Mouse (Mus musculus) cerebellum, postnatal 36 days (tissue): ENCODE data around the gene Tmem138.
"Not testable (repeated sequence)": the region's sequence is repeated elsewhere in the genome, so short reads cannot be mapped to it uniquely, and the experiment has no call there.

ENCODE experiments used
- DNase-seq, 2 experiments: peaks; one replicate each; pipeline ENCODE4 v3.0.0; 2021 to 2022; ENCODE audit warnings: mixed read lengths in 2 of 2

Gene Tmem138

DNA sequence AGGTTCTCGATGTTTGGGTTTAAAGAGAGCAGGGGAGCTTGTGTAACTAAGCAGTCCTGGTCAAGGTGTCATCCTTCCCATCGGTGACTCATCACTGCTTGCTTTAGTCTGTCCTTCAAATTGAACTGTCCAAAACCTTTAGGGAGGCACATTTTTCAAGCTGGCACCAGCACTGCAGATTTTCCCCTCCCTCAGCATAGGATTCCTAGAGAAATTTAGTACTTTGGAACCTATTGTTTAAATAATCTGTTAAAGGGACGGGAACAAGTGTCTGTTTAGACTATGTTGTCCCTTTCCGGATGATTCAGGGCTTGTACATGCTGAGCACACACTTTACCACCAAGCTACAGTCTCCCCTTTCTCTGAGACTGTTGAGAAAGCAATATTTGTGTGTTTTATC is 11.9 kb downstream of the Tmem138 start:
- no peak for DNase-seq

DNA sequence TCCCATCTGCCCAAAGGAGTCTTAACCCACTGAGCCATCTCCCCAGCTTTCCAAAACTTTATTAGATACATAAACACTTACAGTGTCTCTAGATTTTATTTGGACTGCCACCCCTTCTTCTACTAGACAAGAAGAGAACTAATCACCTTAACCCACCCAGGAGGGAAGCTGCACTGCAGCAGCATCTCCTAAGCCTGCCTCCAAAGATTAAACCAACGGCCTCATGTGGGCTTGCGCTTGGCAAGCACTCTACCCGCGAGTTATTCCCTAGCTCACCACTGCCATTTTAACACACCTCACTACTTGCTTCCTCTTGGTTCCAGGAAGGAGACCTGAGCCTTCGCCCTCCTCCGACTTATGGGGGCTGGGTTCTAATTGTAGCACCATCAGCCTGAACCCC is 12.9 kb downstream of the Tmem138 start:
- DNase-seq = no peak

DNA sequence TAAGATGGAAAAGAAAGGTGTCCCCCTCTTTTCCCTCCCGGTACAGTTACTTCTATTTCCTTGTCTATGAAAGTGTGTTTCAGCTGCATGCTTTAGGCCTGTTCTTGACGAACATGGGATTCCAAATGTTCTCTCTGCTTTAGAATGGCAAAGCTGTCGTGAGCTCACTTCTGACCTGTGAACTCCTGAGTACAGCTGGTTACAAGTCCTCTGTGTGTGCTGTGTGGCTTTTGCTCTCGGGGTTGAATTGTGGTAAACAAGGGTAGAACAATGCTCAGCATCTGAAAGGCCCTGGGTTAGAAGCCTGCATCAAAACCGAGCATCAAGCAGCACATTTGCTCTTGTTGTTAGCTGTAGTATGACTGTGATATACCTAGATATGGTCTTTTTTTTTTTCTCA is 14.8 kb downstream of the Tmem138 start:
- no peak for DNase-seq

DNA sequence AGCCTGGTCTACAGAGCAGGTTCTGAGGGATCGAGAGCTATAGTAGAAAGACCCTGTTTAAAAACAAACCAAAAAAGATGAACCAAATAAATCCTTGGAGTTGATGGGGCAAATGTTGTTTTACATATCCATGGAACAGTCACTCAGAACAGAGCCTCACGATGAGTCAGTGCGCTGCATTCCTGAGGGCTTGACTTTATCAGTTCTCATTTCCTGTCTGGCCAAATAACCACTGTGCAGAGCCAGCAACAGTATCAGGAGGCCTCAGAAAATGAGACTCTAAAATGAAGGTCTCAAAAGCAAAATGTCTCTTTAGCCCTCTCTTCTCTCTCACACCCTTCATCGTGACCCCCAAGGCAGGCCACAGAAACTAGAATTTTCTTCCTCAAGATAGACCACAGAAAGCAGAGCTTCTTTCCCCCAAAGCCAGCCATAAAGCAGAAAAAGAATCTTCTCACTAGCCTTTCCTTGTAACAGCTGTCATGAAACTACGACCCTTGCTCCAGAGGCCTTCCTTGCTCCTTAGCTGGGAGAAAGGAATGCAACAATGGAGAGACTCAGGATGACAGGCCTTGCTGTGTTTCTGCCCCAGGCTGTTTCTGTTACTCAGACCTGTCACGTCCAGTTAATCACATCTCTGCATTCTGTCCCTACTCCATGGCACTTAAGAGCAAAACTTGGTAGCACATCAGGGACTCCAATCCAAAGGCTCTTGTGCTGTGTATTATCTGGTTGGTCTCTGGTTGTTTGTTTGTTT is 15.4 kb downstream of the Tmem138 start:
- DNase-seq = no peak

DNA sequence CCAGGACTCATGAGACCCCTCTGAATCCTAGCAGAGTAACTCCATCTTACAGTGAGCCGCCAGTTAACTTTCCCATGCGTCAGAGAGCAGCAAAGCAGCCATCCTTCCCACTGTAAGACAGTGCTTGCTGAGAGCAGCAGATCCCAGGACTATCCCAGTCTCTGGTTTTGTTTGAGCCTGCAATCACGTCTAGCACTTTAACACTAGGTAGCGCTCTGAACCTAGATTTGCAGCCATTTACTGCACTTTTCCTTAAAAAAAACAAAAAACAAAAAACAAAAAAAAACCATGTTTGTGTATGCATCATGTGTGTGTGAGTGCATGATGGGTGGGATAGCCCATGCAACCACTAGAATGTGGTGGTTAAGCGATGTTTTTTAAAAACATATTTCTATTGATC is 17.1 kb downstream of the Tmem138 start:
- no peak for DNase-seq

DNA sequence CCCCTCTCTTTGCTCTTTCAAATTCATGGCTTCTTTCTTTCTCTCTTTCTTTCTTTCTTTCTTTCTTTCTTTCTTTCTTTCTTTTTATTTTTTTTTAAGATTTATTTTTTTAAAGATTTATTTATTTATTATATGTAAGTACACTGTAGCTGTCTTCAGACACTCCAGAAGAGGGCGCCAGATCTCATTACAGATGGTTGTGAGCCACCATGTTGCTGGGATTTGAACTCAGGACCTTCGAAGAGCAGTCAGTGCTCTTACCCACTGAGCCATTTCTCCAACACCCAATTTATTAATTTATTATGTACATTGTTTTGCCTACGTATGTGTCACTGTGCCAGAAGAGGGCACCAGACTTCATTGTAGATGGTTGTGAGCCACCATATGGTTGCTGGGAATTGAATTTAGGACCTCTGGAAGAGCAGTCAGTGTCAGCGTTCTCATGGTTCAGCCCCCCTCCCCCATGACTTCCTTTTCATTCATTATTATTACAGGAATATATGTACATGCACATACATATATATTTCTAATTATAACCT is 19.3 kb downstream of the Tmem138 start:
- not testable (repeated sequence) for DNase-seq

DNA sequence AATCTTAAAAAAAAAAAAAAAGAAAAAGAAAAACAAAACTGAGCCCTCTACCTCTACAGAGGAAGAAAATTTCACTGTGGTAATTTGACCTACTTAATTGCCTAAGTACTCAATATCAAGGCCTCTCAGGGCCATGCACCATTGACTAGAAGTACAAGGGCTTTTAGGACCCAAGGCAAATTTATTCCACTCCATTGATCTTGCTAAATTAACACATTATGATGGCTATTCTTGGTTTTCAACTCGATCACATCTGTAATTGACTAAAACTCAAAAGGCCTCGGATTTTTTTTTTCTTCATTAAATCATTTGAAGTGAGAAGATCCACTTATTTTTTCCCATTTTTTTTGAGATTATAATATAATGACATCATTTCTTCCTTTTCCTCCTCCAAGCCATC is 19.7 kb downstream of the Tmem138 start:
- no peak for DNase-seq

DNA sequence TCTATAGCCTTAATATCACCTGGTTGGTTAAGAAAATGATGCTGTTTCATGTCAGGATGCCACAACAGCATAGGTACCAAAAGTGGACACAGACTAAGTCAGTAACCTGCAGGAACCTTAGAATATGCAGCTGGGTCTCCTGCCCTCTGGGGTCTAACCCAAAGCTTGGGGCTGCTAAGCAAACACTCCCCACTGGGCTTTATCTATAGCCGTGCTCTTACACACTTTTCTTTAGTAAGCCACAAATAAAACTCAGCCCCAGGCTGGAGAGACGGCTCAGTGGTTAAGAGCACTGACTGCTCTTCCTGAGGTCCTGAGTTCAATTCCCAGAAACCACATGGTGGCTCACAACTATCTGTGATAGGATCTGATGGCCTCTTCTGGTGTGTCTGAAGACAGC is 20.2 kb downstream of the Tmem138 start:
- no peak for DNase-seq

DNA sequence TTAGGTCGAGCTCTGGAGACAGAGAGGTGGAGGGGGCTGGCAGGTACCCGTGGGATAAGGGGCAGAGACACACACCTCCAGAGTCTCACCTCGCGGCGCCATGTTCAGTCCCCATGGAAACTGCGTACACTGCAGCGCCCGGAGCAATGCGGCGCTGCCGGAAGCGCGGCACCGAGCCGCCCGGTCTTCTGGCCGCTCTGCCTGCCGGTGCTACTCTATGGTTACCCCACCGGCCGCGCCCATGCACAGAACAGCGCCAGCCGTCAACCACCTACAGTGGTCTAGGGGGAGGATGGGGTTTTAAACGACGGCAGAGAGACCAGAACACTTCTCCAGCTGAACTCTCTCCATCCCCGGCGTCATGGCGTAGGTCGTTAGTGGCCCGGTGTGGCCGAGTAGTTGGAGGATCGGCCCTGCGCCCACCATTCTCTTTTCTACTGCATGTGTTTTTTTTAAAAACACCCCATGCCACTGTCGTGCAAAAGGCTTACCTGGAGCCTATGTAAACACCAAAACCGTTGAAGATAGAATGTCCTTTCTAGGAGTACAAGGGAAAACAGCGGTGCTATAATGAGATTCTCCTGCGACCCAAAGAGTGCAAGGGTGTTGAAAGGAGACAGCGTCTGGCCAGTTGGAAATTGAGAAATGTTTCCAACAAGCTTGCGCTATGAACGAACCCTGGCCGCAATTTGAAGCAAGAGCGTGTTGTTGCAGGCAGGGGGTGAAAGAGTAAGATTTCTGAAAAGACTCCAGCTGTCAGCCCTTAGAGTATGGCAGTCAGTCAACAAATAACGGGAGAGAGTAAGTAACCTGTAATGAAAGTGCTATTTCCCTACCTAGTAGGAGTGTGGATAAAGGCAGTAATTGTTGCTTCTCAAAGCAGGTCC is 21.3 kb downstream of the Tmem138 start, which contains the start of gene Tmem216:
Gene Tmem216 (minus strand): TSS at position 615 of the 887 bp plus-strand sequence.
- peak; percentile 81 to 87 for DNase-seq

DNA sequence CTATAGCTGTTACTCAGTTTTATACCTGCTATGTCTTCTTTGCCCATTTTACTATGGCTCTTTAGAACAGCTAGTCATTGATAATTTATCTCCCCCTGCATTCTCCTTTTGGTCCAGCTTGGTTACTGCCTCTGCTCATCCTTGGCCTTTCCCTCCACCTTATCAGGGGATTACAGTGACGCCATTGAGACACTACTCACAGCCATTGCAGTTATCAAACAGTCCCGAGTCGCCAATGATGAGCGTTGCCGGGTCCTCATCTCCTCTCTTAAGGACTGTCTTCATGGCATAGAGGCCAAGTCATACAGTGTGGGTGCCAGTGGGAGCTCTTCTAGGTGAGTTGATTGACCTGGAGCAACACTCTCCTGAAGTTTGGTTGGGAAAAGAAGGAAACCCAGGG is 37.7 kb downstream of the Tmem138 start:
- DNase-seq = no peak

DNA sequence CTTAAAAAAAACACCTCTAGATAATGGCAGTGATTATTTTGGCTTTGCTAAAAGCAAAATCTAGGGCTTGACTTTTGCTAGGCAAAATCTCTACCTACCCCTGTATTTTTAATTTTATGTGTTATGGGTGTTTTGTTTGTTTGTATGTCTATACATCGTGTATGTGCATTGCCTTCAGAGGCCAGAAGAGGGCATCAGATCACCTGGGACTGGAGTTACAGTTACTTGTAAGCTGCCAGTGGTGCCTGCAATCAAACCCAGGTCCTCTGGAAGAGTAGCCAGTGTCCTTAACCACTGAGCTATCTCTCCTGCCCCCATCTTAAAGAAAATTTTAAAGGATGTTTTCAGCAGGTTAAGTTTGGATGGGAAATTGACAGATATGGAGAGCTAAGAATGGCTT is 47.1 kb downstream of the Tmem138 start:
- DNase-seq = no peak

DNA sequence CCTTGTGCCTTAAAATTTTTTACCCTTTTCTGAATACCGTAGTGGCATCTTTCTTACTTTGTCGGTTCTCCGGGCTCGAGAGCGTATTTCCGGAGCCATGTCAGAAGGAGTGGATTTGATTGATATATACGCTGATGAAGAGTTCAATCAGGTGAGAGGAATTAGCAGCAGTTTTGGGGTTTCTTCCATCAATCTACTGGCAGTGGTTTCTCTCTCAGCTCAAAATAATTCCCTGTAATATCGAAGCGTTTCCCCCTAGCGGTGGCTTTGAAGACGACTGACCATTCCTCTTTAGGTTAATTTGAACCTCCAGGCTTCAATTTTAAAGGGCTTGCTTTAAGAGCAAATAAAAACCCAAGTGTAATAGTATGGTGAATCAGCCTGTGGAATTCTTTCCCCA is 51.3 kb downstream of the Tmem138 start, which contains the start of gene Sdhaf2:
Gene Sdhaf2 (minus strand): TSS at position 233 of the 400 bp plus-strand sequence.
- peak; percentile 19 to 39 for DNase-seq

DNA sequence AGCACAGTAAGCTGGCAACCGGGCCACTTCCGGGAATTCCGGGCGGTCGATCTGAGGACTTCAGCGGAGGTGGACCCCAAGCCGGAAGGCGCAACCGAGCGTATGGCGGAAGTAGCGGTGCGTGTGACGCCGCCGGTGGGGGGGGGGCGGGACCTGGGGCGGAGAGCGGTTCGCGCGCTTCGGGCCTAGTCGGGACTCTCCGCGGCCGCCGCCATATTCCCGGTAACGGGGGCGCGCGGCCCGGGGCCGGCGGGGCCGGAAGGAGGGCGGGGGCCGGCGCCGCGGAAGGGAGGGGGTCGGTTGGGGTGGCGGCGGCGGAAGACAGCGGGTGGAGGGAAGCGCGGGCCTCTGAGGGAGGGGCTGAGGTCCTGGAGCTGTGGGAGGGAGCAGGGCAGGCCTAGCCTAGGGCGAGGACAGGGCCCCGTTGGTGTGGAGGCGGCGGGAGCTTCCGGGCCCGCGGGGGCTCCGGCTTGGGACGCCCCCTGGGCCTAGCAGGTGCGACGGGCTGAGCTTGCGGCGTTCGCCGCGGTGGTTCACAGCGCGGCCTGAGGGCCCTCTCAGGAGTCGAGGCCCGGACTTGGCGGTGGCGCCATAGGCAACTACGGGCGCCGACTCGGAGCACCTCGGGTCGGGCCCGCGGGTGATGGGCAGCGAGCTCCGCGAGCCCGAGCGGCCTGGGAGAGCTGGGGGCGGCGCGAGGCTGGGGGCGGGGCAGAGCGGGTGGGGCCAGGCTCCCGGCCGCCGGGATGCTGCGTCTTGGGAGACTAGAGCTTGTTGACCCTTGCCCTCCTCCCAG is 51.9 kb downstream of the Tmem138 start, which contains the start of gene Cpsf7:
Gene Cpsf7 (plus strand): TSS at position 161 of the 796 bp plus-strand sequence.
- peak; percentile 88 to 90 for DNase-seq

DNA sequence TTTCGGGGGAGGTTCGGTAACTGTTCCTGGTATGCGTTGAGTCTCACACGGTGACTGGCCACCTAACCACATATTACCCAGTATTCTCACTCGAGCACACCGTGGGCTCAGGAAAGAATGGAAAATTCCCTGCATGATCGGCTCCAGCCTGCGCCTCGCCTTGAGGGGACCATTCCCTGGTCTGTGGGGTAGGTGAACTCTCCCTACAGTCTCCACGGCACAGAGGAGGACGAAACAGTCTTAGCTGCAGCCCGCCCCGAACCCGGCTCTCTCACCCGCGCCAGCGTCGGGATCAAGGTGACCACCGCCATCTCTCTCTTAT is 52.4 kb downstream of the Tmem138 start:
- no peak for DNase-seq

DNA sequence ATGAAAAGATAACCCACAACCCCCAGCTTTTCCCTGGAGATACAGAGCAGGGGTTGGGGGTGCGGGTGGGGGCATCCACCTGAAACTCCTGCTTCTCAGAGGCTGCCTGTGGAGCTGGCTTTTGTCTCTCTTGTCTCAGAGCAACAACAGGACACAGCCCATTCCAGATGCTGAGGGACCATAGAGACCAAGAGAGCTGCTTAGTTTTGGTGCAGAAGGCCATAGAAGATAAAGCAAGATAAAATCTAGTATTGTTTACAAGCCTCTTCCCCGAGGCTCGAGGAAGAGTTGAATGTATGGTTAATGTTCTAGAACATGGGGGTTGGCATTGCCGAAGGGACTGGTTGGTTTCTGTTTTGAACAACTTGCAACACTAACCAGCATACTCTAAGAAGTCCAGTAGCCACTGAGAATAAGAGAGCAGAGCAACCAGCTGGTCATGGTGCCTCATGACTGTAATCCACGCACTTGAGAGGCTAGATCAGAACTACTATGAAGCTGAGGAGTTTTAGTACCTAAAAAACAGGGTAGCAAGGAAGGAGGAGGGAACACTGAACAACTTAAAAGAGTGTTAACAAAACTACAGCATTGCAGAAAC is 53.6 kb downstream of the Tmem138 start:
- no peak for DNase-seq

DNA sequence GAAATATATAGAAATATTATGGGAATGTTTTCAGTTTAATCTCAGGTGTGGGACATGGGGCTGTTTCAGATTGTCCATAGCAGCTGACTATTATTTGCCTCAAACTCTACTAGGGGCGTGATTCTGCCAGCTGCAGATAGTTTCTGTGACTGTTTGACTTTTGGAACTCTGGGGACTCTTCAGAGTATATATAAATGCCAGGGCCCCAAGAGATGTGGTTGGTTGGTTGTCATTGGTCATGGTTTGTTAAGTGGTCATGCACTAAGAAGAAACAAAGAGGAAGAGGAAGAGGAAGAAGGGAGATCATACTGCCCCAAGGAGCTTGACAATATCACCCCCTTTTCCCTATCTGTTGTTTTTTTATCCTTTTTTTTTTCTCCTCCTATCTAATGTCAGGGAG is 55.2 kb downstream of the Tmem138 start:
- no peak for DNase-seq
